Mouse (Mus musculus) kidney, adult 2 months (tissue): ENCODE measurements around the gene Ptprf.

Experiments
- CTCF ChIP-seq: fragments of 200-500 bp; conservative IDR thresholded peaks from 2 replicates; pipeline ENCODE4 v1.5.1; 2011; ENCODE audit warnings: low read depth, mild to moderate bottlenecking, control low read depth, low read length, moderate library complexity, mixed read lengths; ENCODE audit not compliant: insufficient read depth, insufficient read length
- POLR2A ChIP-seq: fragments of 200-500 bp; IDR thresholded peaks from one replicate; pipeline ENCODE4 v1.6.1; 2011; ENCODE audit warnings: low read depth, low read length, control low read depth

DNA sequence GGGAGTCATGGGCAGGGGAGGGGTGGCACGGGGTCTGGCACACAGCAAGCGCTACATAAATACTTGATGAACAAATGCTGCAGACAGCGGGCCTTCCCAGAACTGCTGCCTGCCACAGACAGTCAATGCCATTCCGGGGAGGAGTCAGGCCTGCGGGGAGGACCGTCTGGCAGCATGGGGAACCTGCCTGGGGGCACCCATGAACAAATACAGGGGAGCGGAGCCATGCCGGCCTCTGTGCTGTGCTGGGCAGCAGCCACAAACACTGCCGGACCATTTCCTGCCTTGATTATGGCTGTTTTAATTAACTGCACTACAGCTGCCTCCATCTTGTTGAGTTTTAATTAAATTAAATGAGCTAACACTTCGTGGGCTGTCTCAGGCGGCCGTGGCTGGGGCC, 35.0 kb downstream of the Ptprf start:
- TF ChIP-seq POLR2A, result no peak
- no peak for TF ChIP-seq CTCF
